Mouse (Mus musculus) testis, adult 2 months (tissue): ENCODE results near the gene Gm20219. TPM values are rescaled to one million over a fixed set of nuclear protein-coding genes. Genes with fewer than 3 reads are reported as not detected.
A peak's percentile ranks its signal among the peaks of the same experiment; 100 is the strongest.

ENCODE experiments used
- H3K27ac ChIP-seq: fragments of 200-500 bp; 2 replicates; pipeline ENCODE4 v1.5.1; 2012; ENCODE audit warnings: low read depth, low read length; ENCODE audit not compliant: control insufficient read depth, insufficient read depth
- H3K27me3 ChIP-seq: fragments of 200-500 bp; 2 replicates; pipeline ENCODE4 v1.6.1; 2012; ENCODE audit warnings: mild to moderate bottlenecking, low read length, moderate library complexity; ENCODE audit not compliant: control insufficient read depth, insufficient read depth
- H3K36me3 ChIP-seq: fragments of 200-500 bp; 2 replicates; pipeline ENCODE4 v1.6.1; 2012; ENCODE audit warnings: mild to moderate bottlenecking, low read length; ENCODE audit not compliant: control insufficient read depth, insufficient read depth
- H3K4me1 ChIP-seq: fragments of 200-500 bp; 2 replicates; pipeline ENCODE4 v1.6.1; 2012; ENCODE audit warnings: low read length; ENCODE audit not compliant: control insufficient read depth, insufficient read depth
- H3K4me3 ChIP-seq: fragments of 200-500 bp; 2 replicates; pipeline ENCODE4 v1.5.1; 2012; ENCODE audit warnings: low read depth, mild to moderate bottlenecking, low read length, moderate library complexity, mixed read lengths; ENCODE audit not compliant: control insufficient read depth
- CTCF ChIP-seq: fragments of 200-500 bp; IDR thresholded peaks from 2 replicates; pipeline ENCODE4 v1.5.1; 2012; ENCODE audit warnings: low read depth, mild to moderate bottlenecking, inconsistent platforms, low read length, moderate library complexity; ENCODE audit not compliant: control insufficient read depth, insufficient read depth, insufficient replicate concordance
- POLR2A ChIP-seq: fragments of 200-500 bp; IDR thresholded peaks from 2 replicates; pipeline ENCODE4 v1.6.1; 2012; ENCODE audit warnings: low read depth, mild to moderate bottlenecking, inconsistent platforms, low read length, moderate library complexity; ENCODE audit not compliant: control insufficient read depth
- polyA plus RNA-seq: library from polyadenylated mRNA; depleted of rRNA; stranded (reverse); fragments of >200 nt; gene quantifications from 2 replicates; pipeline ENCODE4 v1.2.3, GENCODE M21; 2012

The Gm20219 gene
- polyA plus RNA-seq, 1 experiment: 2.0 TPM

- Histone ChIP-seq H3K36me3 (peaks cover 5% of the 10 kb centered on the region), H3K27me3 (no peaks in the 10 kb centered on the region), H3K4me3 (no peak overlapping the region), H3K4me1 (no peaks in the 10 kb centered on the region; the same call in 1 of the 2 replicates), H3K27ac (no peak overlapping the region)
- TF ChIP-seq POLR2A (no peak), CTCF (no peak)
These were observed 16.1 kb upstream of the Gm20219 start for GRCm38 (mm10) chr17:56570287-56570686.

- peaks cover 3% of the 10 kb centered on the region for H3K36me3 ChIP-seq
- TF ChIP-seq POLR2A (no peak), CTCF (no peak)
- no peak overlapping the region for H3K27ac ChIP-seq
- no peaks in the 10 kb centered on the region; the same call in 1 of the 2 replicates for H3K4me1 ChIP-seq
- H3K27me3 ChIP-seq: no peaks in the 10 kb centered on the region
- no peak overlapping the region for H3K4me3 ChIP-seq
These were observed 13.2 kb upstream of the Gm20219 start for GRCm38 (mm10) chr17:56567370-56567769.

- H3K36me3 ChIP-seq: peaks cover 3% of the 10 kb centered on the region
These were observed 12.7 kb upstream of the Gm20219 start for GRCm38 (mm10) chr17:56566918-56567317.

GRCm38 (mm10) chr17:56566293-56566692 lies 12.1 kb upstream of the Gm20219 start:
- H3K36me3 ChIP-seq: peaks cover 3% of the 10 kb centered on the region
- H3K27me3 ChIP-seq: no peaks in the 10 kb centered on the region
- H3K4me1 ChIP-seq: no peaks in the 10 kb centered on the region
- no peak overlapping the region for H3K4me3 ChIP-seq
- H3K27ac ChIP-seq: no peak overlapping the region
- TF ChIP-seq CTCF: no peak
- TF ChIP-seq POLR2A: no peak

More at GRCm38 (mm10) chr17:56566918-56567317, 12.7 kb upstream of the Gm20219 start:
- H3K4me1 ChIP-seq: no peaks in the 10 kb centered on the region
- TF ChIP-seq CTCF (no peak), POLR2A (no peak)
- no peaks in the 10 kb centered on the region for H3K27me3 ChIP-seq
- H3K27ac ChIP-seq: no peak overlapping the region
- no peak overlapping the region for H3K4me3 ChIP-seq

GRCm38 (mm10) chr17:56561866-56562265 lies 7.7 kb upstream of the Gm20219 start:
- TF ChIP-seq CTCF (no peak), POLR2A (no peak)
- H3K27me3 ChIP-seq: no peaks in the 10 kb centered on the region
- no peaks in the 10 kb centered on the region; the same call in none of the 2 replicates for H3K36me3 ChIP-seq
- no peak overlapping the region for H3K27ac ChIP-seq
- no peaks in the 10 kb centered on the region for H3K4me1 ChIP-seq
- no peak overlapping the region for H3K4me3 ChIP-seq

DNA sequence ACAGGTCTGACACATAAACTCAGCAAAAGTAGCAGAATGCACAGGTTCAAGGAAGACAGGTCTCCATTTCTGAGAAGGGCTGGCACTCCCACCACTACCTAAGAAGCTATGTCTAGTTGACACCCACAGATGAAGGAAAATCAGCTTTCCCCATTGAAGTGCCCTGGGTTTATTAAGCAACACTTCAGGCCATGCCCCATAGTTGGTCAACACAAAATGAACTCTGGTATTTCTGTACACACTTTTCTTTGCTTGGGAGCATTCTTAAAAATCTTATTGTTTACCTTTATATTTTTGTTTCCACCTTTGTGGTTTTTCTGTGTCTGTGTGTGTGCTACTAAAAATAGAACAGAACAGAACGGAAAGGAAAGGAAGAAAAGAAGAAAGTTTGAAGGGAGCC lies 5.9 kb upstream of the Gm20219 start:
- Histone ChIP-seq H3K27ac (no peak overlapping the region), H3K4me1 (no peaks in the 10 kb centered on the region), H3K36me3 (no peaks in the 10 kb centered on the region; the same call in none of the 2 replicates), H3K4me3 (no peak overlapping the region), H3K27me3 (no peaks in the 10 kb centered on the region)
- no peak for TF ChIP-seq CTCF
- no peak for TF ChIP-seq POLR2A

GRCm38 (mm10) chr17:56559386-56559785 lies 5.2 kb upstream of the Gm20219 start:
- no peak overlapping the region for H3K4me3 ChIP-seq
- no peak overlapping the region for H3K27ac ChIP-seq
- TF ChIP-seq POLR2A: no peak
- TF ChIP-seq CTCF: no peak
- no peaks in the 10 kb centered on the region for H3K27me3 ChIP-seq
- H3K4me1 ChIP-seq: no peaks in the 10 kb centered on the region
- no peaks in the 10 kb centered on the region; the same call in none of the 2 replicates for H3K36me3 ChIP-seq

GRCm38 (mm10) chr17:56558448-56558847 lies 4.3 kb upstream of the Gm20219 start:
- TF ChIP-seq POLR2A (no peak), CTCF (peak; percentile 46; the same call in 1 of the 2 replicates)
- no peaks in the 10 kb centered on the region for H3K27me3 ChIP-seq

More at GRCm38 (mm10) chr17:56558448-56558847, 4.3 kb upstream of the Gm20219 start:
- Histone ChIP-seq H3K4me1 (no peaks in the 10 kb centered on the region), H3K27ac (no peak overlapping the region), H3K36me3 (no peaks in the 10 kb centered on the region; the same call in 1 of the 2 replicates), H3K4me3 (no peak overlapping the region)
